Mouse (Mus musculus) neural tube, embryonic 13.5 days (tissue): ENCODE data around the gene Hist1h2ae. TPM values are rescaled to one million over a fixed set of nuclear protein-coding genes. Genes with fewer than 3 reads are reported as not detected.
"Not testable (repeated sequence)": the region's sequence is repeated elsewhere in the genome, so short reads cannot be mapped to it uniquely, and the experiment has no call there.

ENCODE experiments used
- ATAC-seq: fragments of 200-750 bp; cut with Nextera tagmentation; 2 replicates; pipeline ENCODE4 v1.8.0; 2017; ENCODE audit warnings: low read depth, mild to moderate bottlenecking, moderate TSS enrichment, moderate library complexity
- H3K27ac ChIP-seq: fragments of 300-500 bp; sonication (generic); replicated peaks from 2 replicates; pipeline ENCODE4 v1.5.1; 2015; ENCODE audit warnings: moderate library complexity, mild to moderate bottlenecking, inconsistent platforms
- H3K27me3 ChIP-seq: fragments of 300-500 bp; sonication (generic); 2 replicates; pipeline ENCODE4 v1.6.1; 2015; ENCODE audit warnings: mild to moderate bottlenecking, inconsistent platforms
- H3K36me3 ChIP-seq: fragments of 300-500 bp; sonication (generic); 2 replicates; pipeline ENCODE4 v1.6.1; 2015; ENCODE audit warnings: mild to moderate bottlenecking, inconsistent platforms
- H3K4me1 ChIP-seq: fragments of 300-500 bp; sonication (generic); replicated peaks from 2 replicates; pipeline ENCODE4 v1.6.1; 2015; ENCODE audit warnings: inconsistent platforms
- H3K4me2 ChIP-seq: fragments of 300-500 bp; sonication (generic); 2 replicates; pipeline ENCODE4 v1.6.1; 2015; ENCODE audit warnings: inconsistent platforms, mild to moderate bottlenecking, moderate library complexity
- H3K4me3 ChIP-seq: fragments of 300-500 bp; sonication (generic); 2 replicates; pipeline ENCODE4 v1.5.1; 2015; ENCODE audit warnings: mild to moderate bottlenecking, inconsistent platforms
- H3K9ac ChIP-seq: fragments of 300-500 bp; sonication (generic); 2 replicates; pipeline ENCODE4 v1.6.1; 2015; ENCODE audit warnings: moderate library complexity, mild to moderate bottlenecking, inconsistent platforms
- H3K9me3 ChIP-seq: fragments of 300-500 bp; sonication (generic); 2 replicates; pipeline ENCODE4 v1.6.1; 2016; ENCODE audit warnings: inconsistent platforms
- WGBS: fragments of 180-500 bp; shearing (Covaris S2); methylation state at CpG from one replicate; pipeline ENCODE4 v1.1.7; 2015; 5-methylcytosine and 5-hydroxymethylcytosine counted together
- polyA plus RNA-seq: library from polyadenylated mRNA; unstranded; fragments of >200 nt; fragmentation: Nextera tagmentation; extraction: Ambion mirVana; gene quantifications from 2 replicates; pipeline ENCODE4 v1.2.1, GENCODE M21; 2015

Hist1h2ae gene
- polyA plus RNA-seq, 1 experiment from 2014 or later = 12.3 TPM

GRCm38 (mm10) chr13:23581408-23582218, 10.6 kb upstream of the Hist1h2ae start, which contains the start of gene Hist1h4d:
Gene Hist1h4d (plus strand): TSS chr13:23581598.
- no peaks in the 10 kb centered on the region for H3K9me3 ChIP-seq
- peak within 1 kb of the TSS; percentile 82 for H3K27ac ChIP-seq
- WGBS = under 1% methylated on average over 43 of the region's 43 CpGs
- peak within 1 kb of the TSS; percentile 91 for H3K4me2 ChIP-seq
- H3K4me1 ChIP-seq = peaks cover 47% of the 10 kb centered on the region
- H3K27me3 ChIP-seq = no peaks in the 10 kb centered on the region
- H3K9ac ChIP-seq = peak within 1 kb of the TSS; percentile 72
- H3K4me3 ChIP-seq = peak within 1 kb of the TSS; percentile 47
- peak; percentile 88 for ATAC-seq
- no peaks in the 10 kb centered on the region for H3K36me3 ChIP-seq

- WGBS = 86% methylated on average over 1 of the region's 1 CpGs
Observed at GRCm38 (mm10) chr13:23577835-23578234, 6.8 kb upstream of the Hist1h2ae start.

DNA sequence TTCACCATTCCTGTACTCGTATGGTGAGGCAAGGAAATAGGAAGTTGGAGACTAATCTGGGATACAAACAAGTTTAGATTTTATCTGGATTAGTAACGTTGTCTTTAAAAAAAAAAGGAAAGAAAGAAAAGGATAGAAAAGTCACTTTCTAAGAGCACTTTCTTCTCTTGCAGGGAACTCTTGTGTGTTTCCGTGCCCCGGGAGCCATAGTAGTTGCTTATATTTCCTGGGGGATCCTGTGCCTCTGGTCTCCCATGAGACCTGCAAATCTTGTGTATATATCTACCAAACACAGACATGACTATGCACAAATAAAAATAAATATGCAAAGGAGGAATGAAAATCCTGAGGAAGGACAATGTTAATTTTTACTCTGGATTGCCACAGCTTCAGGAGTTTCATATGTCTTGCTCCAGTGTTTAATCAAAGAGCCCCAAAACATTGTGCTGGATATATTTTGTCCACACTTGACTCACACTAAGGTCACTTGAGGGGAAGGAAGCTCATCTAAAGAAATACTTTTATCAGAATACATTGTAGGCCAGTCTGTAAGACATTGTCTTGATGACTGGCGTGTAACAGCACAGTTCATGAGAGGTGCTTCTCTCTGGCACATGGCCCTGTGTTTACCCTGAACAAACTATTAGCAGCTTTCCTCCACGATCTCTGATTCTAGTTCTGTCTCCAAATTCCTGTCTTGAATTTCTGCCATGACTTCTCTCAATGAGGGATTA, 6.1 kb upstream of the Hist1h2ae start:
- Histone ChIP-seq H3K4me3 (0 out of 2 replicates have a peak overlapping the region, but pooled peaks have one; percentile 42), H3K4me1 (peaks cover 42% of the 10 kb centered on the region), H3K4me2 (peak overlapping the region; percentile 81), H3K9ac (peak overlapping the region; percentile 78), H3K36me3 (no peaks in the 10 kb centered on the region), H3K27ac (0 out of 2 replicates have a peak overlapping the region, but pooled peaks have one; percentile 1), H3K27me3 (no peaks in the 10 kb centered on the region), H3K9me3 (no peaks in the 10 kb centered on the region)
- WGBS = 54% methylated on average over 6 of the region's 6 CpGs
- ATAC-seq = no peak

More at GRCm38 (mm10) chr13:23577835-23578234, 6.8 kb upstream of the Hist1h2ae start:
- no peak for ATAC-seq
- Histone ChIP-seq H3K27ac (no peak overlapping the region), H3K27me3 (no peaks in the 10 kb centered on the region), H3K4me1 (peaks cover 42% of the 10 kb centered on the region), H3K36me3 (no peaks in the 10 kb centered on the region), H3K9ac (no peak overlapping the region), H3K4me2 (no peak overlapping the region), H3K4me3 (no peak overlapping the region), H3K9me3 (no peaks in the 10 kb centered on the region)

GRCm38 (mm10) chr13:23576351-23576881, 5.4 kb upstream of the Hist1h2ae start:
- Histone ChIP-seq H3K27me3 (no peaks in the 10 kb centered on the region), H3K27ac (peak overlapping the region; percentile 68), H3K9ac (peak overlapping the region; percentile 78), H3K9me3 (no peaks in the 10 kb centered on the region), H3K4me2 (peak overlapping the region; percentile 81), H3K4me3 (peak overlapping the region; percentile 42), H3K4me1 (peaks cover 41% of the 10 kb centered on the region), H3K36me3 (no peaks in the 10 kb centered on the region)
- WGBS = 8% methylated on average over 7 of the region's 7 CpGs
- ATAC-seq = no peak

GRCm38 (mm10) chr13:23575864-23576313, 4.9 kb upstream of the Hist1h2ae start:
- WGBS = under 1% methylated on average over 14 of the region's 40 CpGs
- not testable (repeated sequence) for H3K27me3 ChIP-seq, H3K9me3 ChIP-seq, ATAC-seq, H3K36me3 ChIP-seq
- Histone ChIP-seq H3K9ac (peak overlapping the region; percentile 78), H3K4me2 (peak overlapping the region; percentile 81), H3K4me3 (peak overlapping the region; percentile 42), H3K4me1 (peaks cover 39% of the 10 kb centered on the region), H3K27ac (peak overlapping the region; percentile 81)

DNA sequence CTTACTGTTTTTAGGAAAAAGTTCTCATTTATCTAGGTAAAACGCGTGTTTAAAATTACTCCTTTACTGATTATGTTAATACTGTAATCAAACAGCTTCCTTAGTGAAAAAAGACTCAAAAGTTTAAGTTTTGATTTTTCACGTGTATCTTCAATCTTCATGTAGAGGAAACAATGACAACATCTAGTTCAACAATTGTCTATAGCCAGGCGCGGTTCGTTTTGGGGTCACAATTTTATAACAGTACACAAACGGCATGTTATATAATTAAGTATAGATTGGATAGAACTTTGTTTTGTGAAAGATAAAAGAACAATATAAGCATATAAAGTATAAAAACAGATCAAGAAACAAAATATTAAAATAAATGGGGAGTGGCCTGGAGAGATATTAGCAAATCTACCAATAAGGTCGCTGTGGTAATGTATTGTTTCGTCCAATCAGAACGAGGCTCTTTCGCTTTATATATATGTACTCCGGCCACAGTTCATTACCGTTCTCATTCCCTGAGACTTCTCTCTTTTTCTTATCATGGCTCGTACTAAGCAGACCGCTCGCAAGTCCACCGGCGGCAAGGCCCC, 4.3 kb upstream of the Hist1h2ae start, which contains the start of gene Hist1h3d:
Hist1h3d (plus strand) TSS at position 493 of the 581 bp plus-strand sequence.
- under 1% methylated on average over 18 of the region's 18 CpGs for WGBS
- Histone ChIP-seq H3K9me3 (no peaks in the 10 kb centered on the region), H3K27me3 (no peaks in the 10 kb centered on the region), H3K27ac (peak within 1 kb of the TSS; percentile 84), H3K4me3 (peak within 1 kb of the TSS; percentile 42), H3K4me1 (peaks cover 38% of the 10 kb centered on the region), H3K36me3 (no peaks in the 10 kb centered on the region), H3K9ac (peak within 1 kb of the TSS; percentile 78), H3K4me2 (peak within 1 kb of the TSS; percentile 81)
- ATAC-seq = peak; percentile 60

- H3K36me3 ChIP-seq, H3K9me3 ChIP-seq, H3K27me3 ChIP-seq: not testable (repeated sequence)
- WGBS = under 1% methylated on average over 7 of the region's 39 CpGs
- Histone ChIP-seq H3K27ac (peak overlapping the region; percentile 84), H3K4me2 (peak overlapping the region; percentile 81), H3K4me3 (peak overlapping the region; percentile 45), H3K4me1 (peaks cover 42% of the 10 kb centered on the region), H3K9ac (peak overlapping the region; percentile 59; the same call in 1 of the 2 replicates)
- peak; percentile 6; the same call in 1 of the 2 replicates for ATAC-seq
Observed at GRCm38 (mm10) chr13:23574546-23575170, 3.6 kb upstream of the Hist1h2ae start.

DNA sequence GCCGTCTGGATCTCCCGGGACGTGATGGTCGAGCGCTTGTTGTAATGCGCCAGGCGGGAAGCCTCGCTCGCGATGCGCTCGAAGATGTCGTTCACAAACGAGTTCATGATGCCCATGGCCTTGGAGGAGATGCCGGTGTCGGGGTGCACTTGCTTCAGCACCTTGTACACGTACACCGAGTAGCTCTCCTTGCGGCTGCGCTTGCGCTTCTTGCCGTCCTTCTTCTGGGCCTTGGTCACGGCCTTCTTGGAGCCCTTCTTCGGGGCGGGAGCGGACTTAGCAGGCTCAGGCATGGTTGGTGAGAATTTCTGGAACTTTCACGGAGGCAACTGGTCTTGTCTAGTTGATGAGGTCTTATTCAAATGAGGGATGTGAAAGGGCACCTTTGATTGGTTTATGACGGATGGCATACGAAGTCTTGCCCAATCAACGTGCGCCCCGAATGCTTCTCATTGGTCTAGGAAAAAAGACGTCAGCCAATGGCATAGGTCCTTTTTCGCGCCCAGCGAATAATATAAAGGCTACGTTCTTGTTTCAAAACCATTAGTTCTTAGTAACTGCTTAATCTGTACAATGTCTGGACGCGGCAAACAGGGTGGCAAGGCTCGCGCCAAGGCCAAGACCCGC, 3.0 kb upstream of the Hist1h2ae start, which contains the start of the genes Hist1h2bf and Hist1h2ad:
Hist1h2bf (minus strand) TSS at position 299 of the 627 bp plus-strand sequence.
Hist1h2ad (plus strand) TSS at position 484 of the 627 bp plus-strand sequence.
- Histone ChIP-seq H3K9ac (peak within 1 kb of the TSS; percentile 80), H3K4me3 (peak within 1 kb of the TSS; percentile 45), H3K27ac (peak within 1 kb of the TSS; percentile 84), H3K4me2 (peak within 1 kb of the TSS; percentile 81), H3K4me1 (peaks cover 42% of the 10 kb centered on the region)
- WGBS = under 1% methylated on average over 42 of the region's 42 CpGs
- H3K36me3 ChIP-seq, H3K9me3 ChIP-seq, H3K27me3 ChIP-seq: not testable (repeated sequence)
- peak; percentile 88 for ATAC-seq

GRCm38 (mm10) chr13:23573034-23573897, 2.2 kb upstream of the Hist1h2ae start:
- Histone ChIP-seq H3K4me1 (peaks cover 42% of the 10 kb centered on the region), H3K9ac (peak overlapping the region; percentile 80), H3K27ac (peak overlapping the region; percentile 96), H3K4me3 (peak overlapping the region; percentile 45), H3K4me2 (peak overlapping the region; percentile 81)
- H3K36me3 ChIP-seq, H3K27me3 ChIP-seq, H3K9me3 ChIP-seq, ATAC-seq: not testable (repeated sequence)
- 11% methylated on average over 20 of the region's 20 CpGs for WGBS
